Mouse (Mus musculus) cerebellum, adult 2 months (tissue): ENCODE results near the gene Inmt.

Source experiments
- CTCF ChIP-seq: fragments of 200-500 bp; IDR thresholded peaks from 2 replicates; pipeline ENCODE4 v1.5.1; 2011; ENCODE audit warnings: low read depth, mild to moderate bottlenecking, control low read depth, low read length, moderate library complexity, borderline replicate concordance; ENCODE audit not compliant: insufficient read depth
- POLR2A ChIP-seq: fragments of 200-500 bp; IDR thresholded peaks from 2 replicates; pipeline ENCODE4 v1.6.1; 2011; ENCODE audit warnings: low read length, control low read depth, borderline replicate concordance; ENCODE audit not compliant: insufficient read depth

DNA sequence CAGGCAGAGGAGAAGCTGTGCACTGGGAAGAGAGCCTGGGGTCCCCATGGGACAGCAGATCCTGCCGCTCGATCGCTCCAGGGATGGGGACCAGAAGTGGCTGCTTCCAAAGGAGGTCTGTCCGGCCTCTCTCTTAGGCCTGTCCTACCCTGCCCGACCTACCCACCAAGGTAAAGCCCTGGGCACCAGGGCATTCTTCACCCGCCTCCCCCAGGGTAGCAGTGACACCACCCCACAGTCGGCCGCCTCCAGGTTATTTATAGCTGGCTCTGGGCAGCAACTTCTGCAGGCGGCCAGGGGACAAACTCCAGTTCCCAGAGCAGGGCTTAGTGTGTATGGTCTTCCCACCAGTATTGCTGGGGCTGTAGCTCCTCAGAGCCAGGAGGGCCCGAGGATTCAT, 42.0 kb downstream of the Inmt start, which contains the start of gene Crhr2:
- TF ChIP-seq POLR2A (no peak), CTCF (no peak)
